Mouse (Mus musculus): Measurements from ENCODE around the gene Tmem129.
A peak's percentile ranks its signal among the peaks of the same experiment; 100 is the strongest.

The Tmem129 gene

GRCm38 (mm10) chr5:33684932-33685331 is 26.7 kb upstream of the Tmem129 start:
- no peak for DNase-seq

GRCm38 (mm10) chr5:33683897-33684652 is 25.9 kb upstream of the Tmem129 start:
- peak; percentile 60 for DNase-seq

GRCm38 (mm10) chr5:33682963-33683362 is 24.7 kb upstream of the Tmem129 start:
- no peak for DNase-seq

- DNase-seq, result no peak
Observed at GRCm38 (mm10) chr5:33681611-33682388, 23.6 kb upstream of the Tmem129 start.

- no peak for DNase-seq
Observed at GRCm38 (mm10) chr5:33681044-33681443, 22.8 kb upstream of the Tmem129 start.

- DNase-seq, result no peak
Observed at GRCm38 (mm10) chr5:33678244-33678643, 20.0 kb upstream of the Tmem129 start.

- no peak for DNase-seq
Observed at GRCm38 (mm10) chr5:33675964-33676363, 17.7 kb upstream of the Tmem129 start.

GRCm38 (mm10) chr5:33674439-33674838 is 16.2 kb upstream of the Tmem129 start:
- no peak for DNase-seq

- DNase-seq, result no peak
Observed at GRCm38 (mm10) chr5:33671659-33672058, 13.4 kb upstream of the Tmem129 start.

GRCm38 (mm10) chr5:33668223-33668622 is 10.0 kb upstream of the Tmem129 start:
- DNase-seq, result no peak

GRCm38 (mm10) chr5:33658664-33659050 is 441 bp upstream of the Tmem129 start:
- no peak for DNase-seq

- DNase-seq, result no peak
Observed at GRCm38 (mm10) chr5:33657251-33657786, 897 bp downstream of the Tmem129 start.

GRCm38 (mm10) chr5:33656739-33657138 is 1.5 kb downstream of the Tmem129 start:
- no peak for DNase-seq

- DNase-seq, result no peak
Observed at GRCm38 (mm10) chr5:33655251-33655840, 2.9 kb downstream of the Tmem129 start.

GRCm38 (mm10) chr5:33654424-33654823 is 3.8 kb downstream of the Tmem129 start:
- DNase-seq, result no peak

GRCm38 (mm10) chr5:33652783-33653173 is 5.4 kb downstream of the Tmem129 start:
- no peak for DNase-seq

GRCm38 (mm10) chr5:33651921-33652782 is 6.1 kb downstream of the Tmem129 start, which contains the start of gene Slbp:
Gene Slbp, minus strand, starts transcription at chr5:33652574.
- peak; percentile 98 for DNase-seq

GRCm38 (mm10) chr5:33651541-33651920 is 6.7 kb downstream of the Tmem129 start:
- DNase-seq, result no peak

GRCm38 (mm10) chr5:33651017-33651416 is 7.2 kb downstream of the Tmem129 start:
- no peak for DNase-seq

GRCm38 (mm10) chr5:33640652-33641051 is 17.6 kb downstream of the Tmem129 start:
- DNase-seq, result no peak

- DNase-seq, result no peak
Observed at GRCm38 (mm10) chr5:33638826-33639225, 19.4 kb downstream of the Tmem129 start.

- no peak for DNase-seq
Observed at GRCm38 (mm10) chr5:33637606-33638350, 20.4 kb downstream of the Tmem129 start.
